In the genomic region with DNA sequence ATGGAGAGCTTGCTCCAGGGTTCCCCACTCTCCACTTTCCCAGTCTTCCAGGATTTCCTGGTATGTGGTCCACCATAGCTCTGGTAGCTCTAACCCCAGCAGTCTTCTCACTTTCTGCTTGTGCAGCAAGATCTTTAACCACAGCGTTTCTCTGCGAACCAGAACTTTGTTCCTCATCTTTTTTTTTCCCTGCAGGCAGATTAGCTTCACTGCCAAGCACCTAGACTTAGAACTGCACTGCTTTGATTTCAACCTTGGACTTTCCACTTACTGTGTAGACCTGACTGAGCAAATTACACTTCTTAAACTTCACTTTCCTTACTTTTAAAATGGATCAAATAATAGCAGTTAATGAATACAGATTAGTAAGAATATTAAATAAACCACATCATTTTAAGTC, we compare ENCODE assay signal across 27 mouse cellular contexts. TPM values are rescaled to one million over a fixed set of nuclear protein-coding genes. Genes with fewer than 3 reads are reported as not detected.
DNase-seq lines count a peak whose midpoint lies in the region; ATAC-seq lines count a peak whose summit lies in the region.
"Had no signal": no experiment of that assay in that cellular context is flagged by ENCODE, and none has a peak within 500 bp of the region (broad histone marks: within the 10 kb centered on the region; RNA-seq: fewer than 3 reads in every experiment).

No protein-coding gene starts in this region.

- WGBS in kidney, embryonic 15.5 days = 73% methylated on average over 2 of the region's 2 CpGs
- WGBS in kidney, embryonic 16.5 days = 64% methylated on average over 2 of the region's 2 CpGs

- no peak overlapping the region for H3K9ac ChIP-seq in kidney, embryonic 15.5 days
- no peak overlapping the region for H3K9ac ChIP-seq in kidney, embryonic 16.5 days (replicated peaks; ENCODE audit: low read length)
- H3K9ac ChIP-seq: embryonic facial prominence, embryonic 12.5 days; embryonic facial prominence, embryonic 15.5 days; forebrain, postnatal 0 days; heart, embryonic 13.5 days; hindbrain, embryonic 14.5 days had no signal

- no peak for ATAC-seq in kidney, embryonic 15.5 days (replicated peaks; ENCODE audit: low FRiP score)
- no peak for ATAC-seq in kidney, embryonic 16.5 days (ENCODE audit: low FRiP score, low TSS enrichment)
- ATAC-seq: forebrain, embryonic 14.5 days; forebrain, postnatal 0 days; hindbrain, postnatal 0 days; Patski had no signal

- H3K4me3 ChIP-seq in kidney, embryonic 15.5 days (replicated peaks) = no peak overlapping the region
- H3K4me3 ChIP-seq in kidney, embryonic 16.5 days (ENCODE audit: low read length) = no peak overlapping the region
- H3K4me3 ChIP-seq: embryonic facial prominence, embryonic 12.5 days; embryonic facial prominence, embryonic 15.5 days; gastrocnemius, adult 2 months; heart, embryonic 13.5 days had no signal

- no peaks in the 10 kb centered on the region for H3K36me3 ChIP-seq in kidney, embryonic 15.5 days
- no peaks in the 10 kb centered on the region for H3K36me3 ChIP-seq in kidney, embryonic 16.5 days (ENCODE audit: insufficient read depth, low read length)
- H3K36me3 ChIP-seq: embryonic facial prominence, embryonic 12.5 days; embryonic facial prominence, embryonic 15.5 days; G1E; heart, embryonic 13.5 days had no signal

- H3K27me3 ChIP-seq in kidney, embryonic 15.5 days = no peaks in the 10 kb centered on the region
- H3K27me3 ChIP-seq in kidney, embryonic 16.5 days (ENCODE audit: insufficient read depth, low read length) = no peaks in the 10 kb centered on the region
- H3K27me3 ChIP-seq: CH12.LX; embryonic facial prominence, embryonic 12.5 days; embryonic facial prominence, embryonic 15.5 days; heart, embryonic 13.5 days; Patski had no signal

- DNase-seq in kidney, adult 11 months = peak; percentile 65
- peak; percentile 79 for DNase-seq in kidney, adult 9 months
- DNase-seq in kidney, postnatal 36 days = peak; percentile 28 to 74
- no peak for DNase-seq in cerebellum, adult 11-12 months
- DNase-seq: adrenal gland, postnatal 10 days; adrenal gland, postnatal 36 days; B cell, adult 2 months; cerebellum, adult 2 months; cerebellum, adult 9-11 months; cerebellum, postnatal 25 days; forebrain, postnatal 0 days; gastrocnemius, adult 2 months; gastrocnemius, postnatal 14 days; heart, adult 18-20 months; heart, postnatal 14 days; heart, postnatal 4 days had no signal

- H3K4me2 ChIP-seq in kidney, embryonic 15.5 days = no peak overlapping the region
- no peak overlapping the region for H3K4me2 ChIP-seq in kidney, embryonic 16.5 days (replicated peaks; ENCODE audit: low read depth, low read length)
- H3K4me2 ChIP-seq: embryonic facial prominence, embryonic 12.5 days; embryonic facial prominence, embryonic 15.5 days; heart, embryonic 13.5 days; hindbrain, embryonic 14.5 days had no signal

- no peak overlapping the region for H3K27ac ChIP-seq in kidney, embryonic 15.5 days
- H3K27ac ChIP-seq in kidney, embryonic 16.5 days (ENCODE audit: low read length) = no peak overlapping the region
- H3K27ac ChIP-seq: embryonic facial prominence, embryonic 12.5 days; embryonic facial prominence, embryonic 15.5 days; gastrocnemius, adult 2 months; heart, embryonic 13.5 days; hindbrain, embryonic 14.5 days; hindbrain, postnatal 0 days had no signal

- H3K9me3 ChIP-seq in kidney, embryonic 15.5 days (replicated peaks) = no peaks in the 10 kb centered on the region
- H3K9me3 ChIP-seq in kidney, embryonic 16.5 days (ENCODE audit: low read length) = no peaks in the 10 kb centered on the region
- H3K9me3 ChIP-seq: embryonic facial prominence, embryonic 12.5 days; embryonic facial prominence, embryonic 15.5 days; heart, embryonic 13.5 days had no signal

- peaks cover 10% of the 10 kb centered on the region for H3K4me1 ChIP-seq in kidney, embryonic 15.5 days
- H3K4me1 ChIP-seq in kidney, embryonic 16.5 days (ENCODE audit: insufficient read depth, low read length) = peaks cover 16% of the 10 kb centered on the region; the same call in 1 of the 2 replicates

RNA-seq across cellular contexts. Expression of a gene that starts 23.1 kb away (rescaled TPM):
- polyA plus RNA-seq in kidney, embryonic 15.5 days (2015; fragmentation: Nextera tagmentation; extraction: Ambion mirVana) = 21.3 and 23.1 TPM in 2 replicates
- 23.4 and 27.0 TPM in 2 replicates for polyA plus RNA-seq in kidney, embryonic 16.5 days (2015; fragmentation: Nextera tagmentation; extraction: Ambion mirVana)
- polyA plus RNA-seq: G1E had no signal
